Mouse (Mus musculus): ENCODE data around the gene Mmp25. TPM values are rescaled to one million over a fixed set of nuclear protein-coding genes. Genes with fewer than 3 reads are reported as not detected.
"Not testable (repeated sequence)": the region's sequence is repeated elsewhere in the genome, so short reads cannot be mapped to it uniquely, and the experiment has no call there.

The Mmp25 gene
- polyA plus RNA-seq, 1 experiment from 2014 or later, result 0.79 TPM

GRCm38 (mm10) chr17:23610361-23610800 lies 34.7 kb downstream of the Mmp25 start:
- Histone ChIP-seq H3K4me3 (replicated peaks) (no peak overlapping the region), H3K4me2 (replicated peaks) (no peak overlapping the region), H3K27me3 (replicated peaks) (no peaks in the 10 kb centered on the region), H3K9ac (no peak overlapping the region), H3K4me1 (replicated peaks) (no peaks in the 10 kb centered on the region), H3K36me3 (no peaks in the 10 kb centered on the region), H3K27ac (no peak overlapping the region), H3K9me3 (no peaks in the 10 kb centered on the region)
- peak; percentile 85 for ATAC-seq
- 82% methylated on average over 28 of the region's 28 CpGs for WGBS

GRCm38 (mm10) chr17:23609612-23610011 lies 35.5 kb downstream of the Mmp25 start:
- no peak overlapping the region for H3K4me3 ChIP-seq (replicated peaks)
- ATAC-seq, result no peak
- no peak overlapping the region for H3K27ac ChIP-seq
- no peaks in the 10 kb centered on the region for H3K36me3 ChIP-seq
- H3K4me1 ChIP-seq (replicated peaks), result no peaks in the 10 kb centered on the region
- H3K4me2 ChIP-seq (replicated peaks), result no peak overlapping the region
- H3K9ac ChIP-seq, result no peak overlapping the region
- H3K27me3 ChIP-seq (replicated peaks), result no peaks in the 10 kb centered on the region
- H3K9me3 ChIP-seq, result no peaks in the 10 kb centered on the region
- 92% methylated on average over 24 of the region's 24 CpGs for WGBS

GRCm38 (mm10) chr17:23605220-23605619 lies 39.9 kb downstream of the Mmp25 start:
- WGBS, result 87% methylated on average over 8 of the region's 8 CpGs
- no peak overlapping the region for H3K9ac ChIP-seq
- no peak overlapping the region for H3K27ac ChIP-seq
- no peak overlapping the region for H3K4me3 ChIP-seq (replicated peaks)
- no peaks in the 10 kb centered on the region for H3K27me3 ChIP-seq (replicated peaks)
- no peak for ATAC-seq
- no peaks in the 10 kb centered on the region for H3K9me3 ChIP-seq
- no peaks in the 10 kb centered on the region for H3K36me3 ChIP-seq
- no peak overlapping the region for H3K4me2 ChIP-seq (replicated peaks)
- 0 out of 2 replicates have a peak, but pooled peaks cover 7% of the 10 kb centered on the region for H3K4me1 ChIP-seq (replicated peaks)

- no peak for ATAC-seq
- no peak overlapping the region for H3K9ac ChIP-seq
- no peak overlapping the region for H3K27ac ChIP-seq
- H3K27me3 ChIP-seq (replicated peaks), result no peaks in the 10 kb centered on the region
- no peak overlapping the region for H3K4me2 ChIP-seq (replicated peaks)
- no peaks in the 10 kb centered on the region for H3K36me3 ChIP-seq
- peaks cover 9% of the 10 kb centered on the region; the same call in 1 of the 2 replicates for H3K4me1 ChIP-seq (replicated peaks)
- no peaks in the 10 kb centered on the region for H3K9me3 ChIP-seq
- H3K4me3 ChIP-seq (replicated peaks), result no peak overlapping the region
- WGBS, result 74% methylated on average over 7 of the region's 7 CpGs
Observed at GRCm38 (mm10) chr17:23604394-23604793, 40.7 kb downstream of the Mmp25 start.

GRCm38 (mm10) chr17:23603542-23603941 lies 41.5 kb downstream of the Mmp25 start:
- no peaks in the 10 kb centered on the region for H3K9me3 ChIP-seq
- WGBS, result 74% methylated on average over 2 of the region's 2 CpGs
- H3K27me3 ChIP-seq (replicated peaks), result no peaks in the 10 kb centered on the region
- ATAC-seq, result no peak
- H3K27ac ChIP-seq, result no peak overlapping the region
- peaks cover 9% of the 10 kb centered on the region; the same call in 1 of the 2 replicates for H3K4me1 ChIP-seq (replicated peaks)
- H3K9ac ChIP-seq, result no peak overlapping the region
- no peak overlapping the region for H3K4me2 ChIP-seq (replicated peaks)
- H3K36me3 ChIP-seq, result no peaks in the 10 kb centered on the region
- H3K4me3 ChIP-seq (replicated peaks), result no peak overlapping the region

GRCm38 (mm10) chr17:23603077-23603476 lies 42.0 kb downstream of the Mmp25 start:
- 52% methylated on average over 8 of the region's 8 CpGs for WGBS
- no peak for ATAC-seq

GRCm38 (mm10) chr17:23601836-23602585 lies 43.1 kb downstream of the Mmp25 start:
- Histone ChIP-seq H3K4me1 (replicated peaks) (peaks cover 9% of the 10 kb centered on the region; the same call in 1 of the 2 replicates), H3K9me3 (no peaks in the 10 kb centered on the region), H3K9ac (no peak overlapping the region), H3K27ac (no peak overlapping the region), H3K36me3 (no peaks in the 10 kb centered on the region), H3K4me3 (replicated peaks) (no peak overlapping the region), H3K4me2 (replicated peaks) (no peak overlapping the region), H3K27me3 (replicated peaks) (no peaks in the 10 kb centered on the region)
- WGBS, result 49% methylated on average over 10 of the region's 10 CpGs
- ATAC-seq, result no peak

More at GRCm38 (mm10) chr17:23603077-23603476, 42.0 kb downstream of the Mmp25 start:
- no peaks in the 10 kb centered on the region for H3K9me3 ChIP-seq
- H3K36me3 ChIP-seq, result no peaks in the 10 kb centered on the region
- H3K27me3 ChIP-seq (replicated peaks), result no peaks in the 10 kb centered on the region
- H3K9ac ChIP-seq, result no peak overlapping the region
- H3K4me2 ChIP-seq (replicated peaks), result no peak overlapping the region
- H3K27ac ChIP-seq, result no peak overlapping the region
- peaks cover 9% of the 10 kb centered on the region; the same call in 1 of the 2 replicates for H3K4me1 ChIP-seq (replicated peaks)
- H3K4me3 ChIP-seq (replicated peaks), result no peak overlapping the region

GRCm38 (mm10) chr17:23600641-23601622 lies 44.1 kb downstream of the Mmp25 start, which contains the start of gene Zscan10:
Gene Zscan10 (plus strand): TSS chr17:23600856.
- Histone ChIP-seq H3K27ac (peak within 1 kb of the TSS; percentile 76; the same call in 1 of the 2 replicates), H3K9me3 (no peaks in the 10 kb centered on the region), H3K4me2 (replicated peaks) (peak within 1 kb of the TSS; percentile 72), H3K4me1 (replicated peaks) (peaks cover 9% of the 10 kb centered on the region; the same call in 1 of the 2 replicates), H3K36me3 (no peaks in the 10 kb centered on the region), H3K9ac (no peak within 1 kb of the TSS), H3K27me3 (replicated peaks) (no peaks in the 10 kb centered on the region), H3K4me3 (replicated peaks) (no peak within 1 kb of the TSS)
- WGBS, result 63% methylated on average over 15 of the region's 15 CpGs
- no peak for ATAC-seq

- Histone ChIP-seq H3K9me3 (no peaks in the 10 kb centered on the region), H3K36me3 (no peaks in the 10 kb centered on the region), H3K27me3 (replicated peaks) (no peaks in the 10 kb centered on the region), H3K4me1 (replicated peaks) (peaks cover 9% of the 10 kb centered on the region; the same call in 1 of the 2 replicates), H3K4me2 (replicated peaks) (peak overlapping the region; percentile 72), H3K9ac (peak overlapping the region; percentile 38), H3K27ac (peak overlapping the region; percentile 76), H3K4me3 (replicated peaks) (peak overlapping the region; percentile 48)
- 33% methylated on average over 7 of the region's 7 CpGs for WGBS
- ATAC-seq, result peak; percentile 7; the same call in 1 of the 2 replicates
Observed at GRCm38 (mm10) chr17:23599605-23600063, 45.4 kb downstream of the Mmp25 start.

- no peaks in the 10 kb centered on the region for H3K27me3 ChIP-seq (replicated peaks)
- H3K9me3 ChIP-seq, result no peaks in the 10 kb centered on the region
- H3K36me3 ChIP-seq, result no peaks in the 10 kb centered on the region
- H3K27ac ChIP-seq, result peak within 1 kb of the TSS; percentile 76
- peak; percentile 97 for ATAC-seq
- H3K4me2 ChIP-seq (replicated peaks), result peak within 1 kb of the TSS; percentile 72
- WGBS, result 5% methylated on average over 31 of the region's 31 CpGs
- peak within 1 kb of the TSS; percentile 48 for H3K4me3 ChIP-seq (replicated peaks)
- H3K4me1 ChIP-seq (replicated peaks), result peaks cover 9% of the 10 kb centered on the region; the same call in 1 of the 2 replicates
- H3K9ac ChIP-seq, result peak within 1 kb of the TSS; percentile 38
Observed at GRCm38 (mm10) chr17:23598582-23599552, 46.2 kb downstream of the Mmp25 start, which contains the start of gene Zfp13. Gene Zfp13 (minus strand): TSS chr17:23599487.

- H3K4me1 ChIP-seq (replicated peaks); H3K4me2 ChIP-seq (replicated peaks); H3K9ac ChIP-seq; H3K27me3 ChIP-seq (replicated peaks); ATAC-seq; H3K36me3 ChIP-seq; H3K27ac ChIP-seq; H3K4me3 ChIP-seq (replicated peaks); H3K9me3 ChIP-seq: not testable (repeated sequence)
- WGBS, result 77% methylated on average over 4 of the region's 4 CpGs
Observed at GRCm38 (mm10) chr17:23595139-23595538, 49.9 kb downstream of the Mmp25 start.

Measured in intestine, embryonic 15.5 days (tissue).